In the genomic region with DNA sequence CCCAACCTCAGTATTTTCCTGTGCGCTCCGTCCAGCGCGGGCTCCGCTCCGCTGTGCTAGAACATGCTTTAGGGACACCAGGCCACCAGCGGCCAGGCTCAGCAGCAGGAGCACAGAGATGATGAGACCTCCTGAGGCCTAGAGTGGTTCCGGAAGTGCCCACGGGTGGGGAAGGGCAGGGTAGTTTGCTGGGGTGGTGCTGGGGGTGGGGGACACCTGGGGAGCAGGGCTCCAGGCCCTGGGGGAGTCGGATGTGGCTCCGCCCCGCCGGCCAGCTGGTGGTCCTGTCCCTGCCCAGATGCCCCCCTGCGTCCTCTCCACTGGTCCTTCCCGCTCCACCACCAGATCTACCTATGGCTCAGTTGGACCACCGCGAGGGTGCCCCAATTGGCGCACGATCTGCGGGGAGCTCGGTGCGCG, we compare ENCODE assay signal across 8 mouse cellular contexts. TPM values are rescaled to one million over a fixed set of nuclear protein-coding genes. Genes with fewer than 3 reads are reported as not detected.
DNase-seq lines count a peak whose midpoint lies in the region; ATAC-seq and TF ChIP-seq lines count a peak whose summit lies in the region.

No protein-coding gene starts in this region.

- no peak overlapping the region for H3K27ac ChIP-seq in heart, adult 2 months
- no peak overlapping the region for H3K27ac ChIP-seq in forebrain, embryonic 16.5 days (ENCODE audit: low read length)
- no peak overlapping the region for H3K27ac ChIP-seq in limb, embryonic 14.5 days (replicated peaks; ENCODE audit: low read depth, low read length)

- no peak for TF ChIP-seq EP300 in heart, adult 2 months (IDR thresholded peaks at IDR 0.05; ENCODE audit: insufficient read depth, low read depth, low read length)

- intact Hi-C loops in heart, adult 2 months (cut with DNase I): loop anchor here (1.0 to 5.0 kb wide), 5 partner anchors 30 to 364 kb away; partner anchors contain the start of genes Ggt5 and Smarcb1

- H3K36me3 ChIP-seq in heart, adult 2 months (ENCODE audit: control insufficient read depth, insufficient read depth, low read length): no peaks in the 10 kb centered on the region
- no peaks in the 10 kb centered on the region for H3K36me3 ChIP-seq in forebrain, embryonic 16.5 days (ENCODE audit: control insufficient read depth, insufficient read depth)
- H3K36me3 ChIP-seq in limb, embryonic 14.5 days (ENCODE audit: control insufficient read depth, insufficient read depth, low read length): no peaks in the 10 kb centered on the region

- TF ChIP-seq POLR2A in heart, adult 2 months (IDR thresholded peaks at IDR 0.05; ENCODE audit: insufficient read depth, low read depth, low read length): no peak
- no peak for TF ChIP-seq POLR2A in limb, embryonic 14.5 days (IDR thresholded peaks at IDR 0.05; ENCODE audit: borderline replicate concordance, extremely low read depth, insufficient read depth, insufficient read length)

- ATAC-seq in forebrain, embryonic 16.5 days: peak; percentile 59
- ATAC-seq in limb, embryonic 14.5 days (ENCODE audit: low FRiP score, low read depth): peak; percentile 35; the same call in 1 of the 2 replicates
- ATAC-seq in megakaryocyte progenitor cell, adult 5-6 weeks (replicated peaks; ENCODE audit: poor library complexity): no peak

- peak overlapping the region; percentile 65 for H3K4me2 ChIP-seq in forebrain, embryonic 16.5 days (ENCODE audit: low read length)
- H3K4me2 ChIP-seq in limb, embryonic 14.5 days (replicated peaks; ENCODE audit: low read depth, low read length, severe bottlenecking): peak overlapping the region; percentile 75

- peak; percentile 31 to 40 for DNase-seq in heart, adult 2 months
- DNase-seq in heart, adult 18-20 months: no peak
- peak; percentile 41 for DNase-seq in adrenal gland, postnatal 25 days
- no peak for DNase-seq in limb, embryonic 14.5 days (ENCODE audit: low spot score)
- DNase-seq in retina, embryonic 14.5 days (ENCODE audit: low spot score): peak; percentile 70
- DNase-seq in gastrocnemius, postnatal 10 days: no peak

- H3K9ac ChIP-seq in heart, adult 2 months (ENCODE audit: low read depth, low read length): peak overlapping the region; percentile 55
- peak overlapping the region; percentile 50 for H3K9ac ChIP-seq in forebrain, embryonic 16.5 days (replicated peaks; ENCODE audit: low read depth, low read length)
- H3K9ac ChIP-seq in limb, embryonic 14.5 days (ENCODE audit: low read depth, low read length, severe bottlenecking): peak overlapping the region; percentile 57

- H3K4me3 ChIP-seq in heart, adult 2 months: peak overlapping the region; percentile 8; the same call in 1 of the 2 replicates
- H3K4me3 ChIP-seq in forebrain, embryonic 16.5 days (replicated peaks; ENCODE audit: low read length): peak overlapping the region; percentile 36
- peak overlapping the region; percentile 34 for H3K4me3 ChIP-seq in limb, embryonic 14.5 days (replicated peaks; ENCODE audit: low read length)

- no peak for TF ChIP-seq CTCF in heart, adult 2 months (IDR thresholded peaks at IDR 0.05)

- no peaks in the 10 kb centered on the region for H3K9me3 ChIP-seq in forebrain, embryonic 16.5 days (ENCODE audit: control insufficient read depth, low read length)
- no peaks in the 10 kb centered on the region for H3K9me3 ChIP-seq in limb, embryonic 14.5 days (ENCODE audit: control insufficient read depth, low read length)

- H3K27me3 ChIP-seq in heart, adult 2 months (ENCODE audit: control insufficient read depth, insufficient read depth, low read length): no peaks in the 10 kb centered on the region; the same call in 1 of the 2 replicates
- H3K27me3 ChIP-seq in forebrain, embryonic 16.5 days (replicated peaks; ENCODE audit: control insufficient read depth, insufficient read depth, low read length): peaks cover 12% of the 10 kb centered on the region; the same call in 1 of the 2 replicates
- H3K27me3 ChIP-seq in limb, embryonic 14.5 days (ENCODE audit: control insufficient read depth, insufficient read depth, low read length): no peaks in the 10 kb centered on the region; the same call in 1 of the 2 replicates

- H3K4me1 ChIP-seq in heart, adult 2 months (ENCODE audit: control insufficient read depth, insufficient read depth, low read length): no peaks in the 10 kb centered on the region; the same call in 1 of the 2 replicates
- peaks cover 8% of the 10 kb centered on the region for H3K4me1 ChIP-seq in forebrain, embryonic 16.5 days (replicated peaks; ENCODE audit: control insufficient read depth, insufficient read depth, low read length)
- H3K4me1 ChIP-seq in limb, embryonic 14.5 days (ENCODE audit: control insufficient read depth, insufficient read depth, low read length): 0 out of 2 replicates have a peak, but pooled peaks cover 3% of the 10 kb centered on the region

- no peaks in the 10 kb centered on the region for H3K79me2 ChIP-seq in heart, adult 2 months (replicated peaks; ENCODE audit: control insufficient read depth, insufficient read depth, low read length)

- 12% methylated on average over 23 of the region's 23 CpGs for WGBS in heart, adult 2 months
- 3% methylated on average over 23 of the region's 23 CpGs for WGBS in forebrain, embryonic 16.5 days
- 2% methylated on average over 23 of the region's 23 CpGs for WGBS in limb, embryonic 14.5 days

RNA-seq across cellular contexts. Expression of gene Gm5134, which starts 3.5 kb away (rescaled TPM):
- not detected for total RNA-seq in heart, adult 2 months (2021)
- not detected in 2 replicates for polyA plus RNA-seq in heart, adult 2 months (2012; rRNA removed)
- not detected for total RNA-seq in heart, adult 18-20 months (2021)
- not detected in 2 replicates for total RNA-seq in adrenal gland, postnatal 25 days (2021)
- not detected in 2 replicates for polyA plus RNA-seq in forebrain, embryonic 16.5 days (2015; fragmentation: Nextera tagmentation; extraction: Ambion mirVana)
- 0.04 and 0.09 TPM in 2 replicates for polyA plus RNA-seq in limb, embryonic 14.5 days (2012; rRNA removed)
- 0.10 TPM in 1 of 2 replicates, not detected in the other for polyA plus RNA-seq in limb, embryonic 14.5 days (2014; fragmentation: Nextera tagmentation; extraction: Ambion mirVana)
- total RNA-seq in gastrocnemius, postnatal 10 days (2021): not detected
- total RNA-seq in megakaryocyte progenitor cell, adult 5-6 weeks (2015): 0.35 and 0.66 TPM in 2 replicates
- total RNA-seq in megakaryocyte progenitor cell, adult 5-6 weeks (2017): 0.78 and 0.79 TPM in 2 replicates

RNA-seq across cellular contexts. Expression of gene Vpreb3, which starts 7.9 kb away (rescaled TPM):
- total RNA-seq in heart, adult 2 months (2021): not detected
- polyA plus RNA-seq in heart, adult 2 months (2012; rRNA removed): 1.1 and 5.9 TPM in 2 replicates
- total RNA-seq in heart, adult 18-20 months (2021): under 1 TPM in 1 of 2 experiments, not detected in 1; 0.82 TPM
- not detected in 2 replicates for total RNA-seq in adrenal gland, postnatal 25 days (2021)
- 0.48 TPM in 1 of 2 replicates, not detected in the other for polyA plus RNA-seq in forebrain, embryonic 16.5 days (2015; fragmentation: Nextera tagmentation; extraction: Ambion mirVana)
- 0.15 and 0.22 TPM in 2 replicates for polyA plus RNA-seq in limb, embryonic 14.5 days (2012; rRNA removed)
- 0.35 and 0.76 TPM in 2 replicates for polyA plus RNA-seq in limb, embryonic 14.5 days (2014; fragmentation: Nextera tagmentation; extraction: Ambion mirVana)
- total RNA-seq in gastrocnemius, postnatal 10 days (2021): 1 to 10 TPM in 1 of 2 experiments, not detected in 1; 1.1 TPM
- total RNA-seq in megakaryocyte progenitor cell, adult 5-6 weeks (2015): 1.5 TPM in 1 of 2 replicates, not detected in the other
- not detected in 2 replicates for total RNA-seq in megakaryocyte progenitor cell, adult 5-6 weeks (2017)

RNA-seq across cellular contexts. Expression of gene Gm867, which starts 10.3 kb away (rescaled TPM):
- not detected for total RNA-seq in heart, adult 2 months (2021)
- polyA plus RNA-seq in heart, adult 2 months (2012; rRNA removed): 0.76 TPM in 1 of 2 replicates, not detected in the other
- not detected for total RNA-seq in heart, adult 18-20 months (2021)
- total RNA-seq in adrenal gland, postnatal 25 days (2021): 1.3 and 2.2 TPM in 2 replicates
- 0.20 TPM in 1 of 2 replicates, not detected in the other for polyA plus RNA-seq in forebrain, embryonic 16.5 days (2015; fragmentation: Nextera tagmentation; extraction: Ambion mirVana)
- 0.16 TPM in 1 of 2 replicates, not detected in the other for polyA plus RNA-seq in limb, embryonic 14.5 days (2012; rRNA removed)
- 0.33 TPM in 1 of 2 replicates, not detected in the other for polyA plus RNA-seq in limb, embryonic 14.5 days (2014; fragmentation: Nextera tagmentation; extraction: Ambion mirVana)
- under 1 TPM in 1 of 2 experiments, not detected in 1; 0.27 TPM for total RNA-seq in gastrocnemius, postnatal 10 days (2021)
- not detected in 2 replicates for total RNA-seq in megakaryocyte progenitor cell, adult 5-6 weeks (2015)
- not detected in 2 replicates for total RNA-seq in megakaryocyte progenitor cell, adult 5-6 weeks (2017)

RNA-seq across cellular contexts. Expression of gene Mmp11, which starts 14.5 kb away (rescaled TPM):
- 1 to 10 TPM; 4.7 to 5.4 TPM for total RNA-seq in heart, adult 2 months (2021)
- 15.6 and 15.7 TPM in 2 replicates for polyA plus RNA-seq in heart, adult 2 months (2012; rRNA removed)
- 1 to 10 TPM; 5.0 to 5.2 TPM for total RNA-seq in heart, adult 18-20 months (2021)
- 7.9 and 9.5 TPM in 2 replicates for total RNA-seq in adrenal gland, postnatal 25 days (2021)
- 22.2 and 24.3 TPM in 2 replicates for polyA plus RNA-seq in forebrain, embryonic 16.5 days (2015; fragmentation: Nextera tagmentation; extraction: Ambion mirVana)
- 240 and 307 TPM in 2 replicates for polyA plus RNA-seq in limb, embryonic 14.5 days (2012; rRNA removed)
- 213 and 279 TPM in 2 replicates for polyA plus RNA-seq in limb, embryonic 14.5 days (2014; fragmentation: Nextera tagmentation; extraction: Ambion mirVana)
- total RNA-seq in gastrocnemius, postnatal 10 days (2021): 1 to 10 TPM; 5.1 to 7.4 TPM
- 0.57 TPM in 1 of 2 replicates, not detected in the other for total RNA-seq in megakaryocyte progenitor cell, adult 5-6 weeks (2015)
- total RNA-seq in megakaryocyte progenitor cell, adult 5-6 weeks (2017): 10.1 TPM in 1 of 2 replicates, not detected in the other

RNA-seq across cellular contexts. Expression of gene Chchd10, which starts 17.9 kb away (rescaled TPM):
- 1,000 to 10,000 TPM; 1,811 to 2,042 TPM for total RNA-seq in heart, adult 2 months (2021)
- polyA plus RNA-seq in heart, adult 2 months (2012; rRNA removed): 1,155 and 2,061 TPM in 2 replicates
- 1,000 to 10,000 TPM; 1,749 to 1,983 TPM for total RNA-seq in heart, adult 18-20 months (2021)
- 787 and 1,051 TPM in 2 replicates for total RNA-seq in adrenal gland, postnatal 25 days (2021)
- 21.8 and 30.7 TPM in 2 replicates for polyA plus RNA-seq in forebrain, embryonic 16.5 days (2015; fragmentation: Nextera tagmentation; extraction: Ambion mirVana)
- polyA plus RNA-seq in limb, embryonic 14.5 days (2012; rRNA removed): 11.7 and 13.6 TPM in 2 replicates
- 16.2 and 24.8 TPM in 2 replicates for polyA plus RNA-seq in limb, embryonic 14.5 days (2014; fragmentation: Nextera tagmentation; extraction: Ambion mirVana)
- 100 to 1,000 TPM; 592 to 715 TPM for total RNA-seq in gastrocnemius, postnatal 10 days (2021)
- total RNA-seq in megakaryocyte progenitor cell, adult 5-6 weeks (2015): 54.0 and 55.0 TPM in 2 replicates
- 33.1 and 34.4 TPM in 2 replicates for total RNA-seq in megakaryocyte progenitor cell, adult 5-6 weeks (2017)

Comparison
In these comparisons a context has a peak if more than half of its experiments do, and no peak if none do; other contexts are left out.
1. DNase-seq: peak in heart, adult 2 months (2 of 2), adrenal gland, postnatal 25 days (single experiment) and retina, embryonic 14.5 days (single experiment); none in heart, adult 18-20 months (0 of 2), limb, embryonic 14.5 days (single experiment) and gastrocnemius, postnatal 10 days (single experiment).
2. Peak in every context shown above with its lines, with median percentiles within 50 percentile points of each other: H3K4me3 ChIP-seq and H3K9ac ChIP-seq.